Mouse (Mus musculus) heart, embryonic 15.5 days (tissue): ENCODE measurements around the gene Plxnb2. TPM values are rescaled to one million over a fixed set of nuclear protein-coding genes. Genes with fewer than 3 reads are reported as not detected.

Experiments used
- ATAC-seq: fragments of 200-750 bp; cut with Nextera tagmentation; replicated peaks from 2 replicates; pipeline ENCODE4 v1.8.0; 2017; ENCODE audit warnings: low read depth, moderate TSS enrichment; ENCODE audit not compliant: insufficient number of reproducible peaks, insufficient read depth, low FRiP score
- H3K27ac ChIP-seq: fragments of 300-500 bp; sonication (generic); 2 replicates; pipeline ENCODE4 v1.5.1; 2015; ENCODE audit warnings: mild to moderate bottlenecking, inconsistent platforms
- H3K27me3 ChIP-seq: fragments of 300-500 bp; sonication (generic); 2 replicates; pipeline ENCODE4 v1.6.1; 2015; ENCODE audit warnings: inconsistent platforms
- H3K36me3 ChIP-seq: fragments of 300-500 bp; sonication (generic); 2 replicates; pipeline ENCODE4 v1.6.1; 2015; ENCODE audit warnings: mild to moderate bottlenecking, inconsistent platforms
- H3K4me1 ChIP-seq: fragments of 300-500 bp; sonication (generic); replicated peaks from 2 replicates; pipeline ENCODE4 v1.6.1; 2015; ENCODE audit warnings: inconsistent platforms
- H3K4me2 ChIP-seq: fragments of 300-500 bp; sonication (generic); 2 replicates; pipeline ENCODE4 v1.6.1; 2015; ENCODE audit warnings: inconsistent platforms, mild to moderate bottlenecking, moderate library complexity
- H3K4me3 ChIP-seq: fragments of 300-500 bp; sonication (generic); 2 replicates; pipeline ENCODE4 v1.5.1; 2015; ENCODE audit warnings: mild to moderate bottlenecking, inconsistent platforms
- H3K9ac ChIP-seq: fragments of 300-500 bp; sonication (generic); 2 replicates; pipeline ENCODE4 v1.6.1; 2015; ENCODE audit warnings: mild to moderate bottlenecking, inconsistent platforms
- H3K9me3 ChIP-seq: fragments of 300-500 bp; sonication (generic); replicated peaks from 2 replicates; pipeline ENCODE4 v1.6.1; 2016; ENCODE audit warnings: inconsistent platforms
- WGBS: fragments of 180-500 bp; shearing (Covaris S2); methylation state at CpG from one replicate; pipeline ENCODE4 v1.1.7; 2015; ENCODE audit warnings: mixed read lengths; 5-methylcytosine and 5-hydroxymethylcytosine counted together
- polyA plus RNA-seq: library from polyadenylated mRNA; unstranded; fragments of >200 nt; fragmentation: Nextera tagmentation; extraction: Ambion mirVana; gene quantifications from 2 replicates; pipeline ENCODE4 v1.2.1, GENCODE M21; 2015

Gene Plxnb2
- polyA plus RNA-seq, 1 experiment from 2014 or later, result 76.5 TPM

DNA sequence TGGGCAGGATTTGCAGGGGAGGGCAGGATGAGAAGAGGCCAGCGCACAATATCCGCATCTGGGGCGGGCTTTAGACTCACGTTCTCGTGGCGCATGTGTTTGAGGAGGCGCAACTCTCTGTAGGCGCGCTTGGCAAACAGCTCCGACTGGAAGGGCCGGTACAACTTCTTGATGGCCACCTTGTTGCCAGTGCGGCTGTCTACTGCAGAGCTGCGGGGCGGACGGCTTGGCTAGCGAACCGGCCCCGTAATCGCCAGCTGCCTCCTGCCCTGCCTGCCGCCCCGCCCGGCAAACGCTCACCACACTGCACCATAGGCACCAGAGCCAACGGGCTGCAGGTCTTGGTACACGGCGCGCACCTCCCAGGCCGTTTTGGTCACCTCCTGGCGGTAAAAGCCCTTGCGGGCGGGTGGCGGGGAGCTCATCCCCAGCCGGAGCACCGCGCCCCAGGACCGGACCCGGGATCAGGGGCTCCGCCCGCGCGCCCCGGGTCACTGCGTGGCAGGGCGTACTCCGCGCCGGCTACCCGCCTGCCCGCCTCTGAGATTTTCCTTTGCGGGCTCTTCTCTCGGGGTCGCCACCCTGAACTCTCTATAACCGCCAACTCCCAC, 40.4 kb downstream of the Plxnb2 start:
- WGBS, result under 1% methylated on average over 53 of the region's 53 CpGs
- Histone ChIP-seq H3K4me1 (peaks cover 34% of the 10 kb centered on the region), H3K9ac (peak overlapping the region; percentile 61), H3K27ac (0 out of 2 replicates have a peak overlapping the region, but pooled peaks have one; percentile 30), H3K9me3 (no peaks in the 10 kb centered on the region), H3K36me3 (no peaks in the 10 kb centered on the region), H3K27me3 (peaks cover 56% of the 10 kb centered on the region), H3K4me2 (peak overlapping the region; percentile 98), H3K4me3 (peak overlapping the region; percentile 63)
- peak; percentile 12; the same call in 1 of the 2 replicates for ATAC-seq

DNA sequence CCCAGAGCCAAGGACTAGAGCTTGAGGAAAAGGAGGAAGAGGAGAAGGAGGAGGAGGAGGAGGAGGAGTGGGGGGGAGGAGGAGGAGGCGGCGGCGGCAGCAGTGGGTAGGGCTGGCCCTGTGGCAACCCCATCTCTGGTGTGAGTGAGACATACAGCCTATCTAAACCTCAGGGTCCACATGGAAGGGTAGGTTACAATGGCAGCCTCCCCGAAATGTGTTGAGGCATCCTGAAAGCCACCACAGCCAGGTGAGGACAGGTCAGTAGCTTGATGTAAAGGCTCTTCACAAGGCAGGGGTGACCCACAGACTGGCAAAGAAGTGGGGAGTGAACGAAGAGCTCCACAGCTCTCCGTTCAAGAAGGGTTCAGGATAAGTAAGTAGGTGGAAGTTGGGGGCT, 42.1 kb downstream of the Plxnb2 start:
- no peaks in the 10 kb centered on the region for H3K9me3 ChIP-seq
- WGBS, result 90% methylated on average over 6 of the region's 6 CpGs
- H3K36me3 ChIP-seq, result no peaks in the 10 kb centered on the region
- no peak for ATAC-seq
- no peak overlapping the region for H3K27ac ChIP-seq
- peaks cover 34% of the 10 kb centered on the region for H3K4me1 ChIP-seq
- no peak overlapping the region for H3K9ac ChIP-seq
- H3K4me2 ChIP-seq, result no peak overlapping the region
- peaks cover 42% of the 10 kb centered on the region for H3K27me3 ChIP-seq
- no peak overlapping the region for H3K4me3 ChIP-seq

DNA sequence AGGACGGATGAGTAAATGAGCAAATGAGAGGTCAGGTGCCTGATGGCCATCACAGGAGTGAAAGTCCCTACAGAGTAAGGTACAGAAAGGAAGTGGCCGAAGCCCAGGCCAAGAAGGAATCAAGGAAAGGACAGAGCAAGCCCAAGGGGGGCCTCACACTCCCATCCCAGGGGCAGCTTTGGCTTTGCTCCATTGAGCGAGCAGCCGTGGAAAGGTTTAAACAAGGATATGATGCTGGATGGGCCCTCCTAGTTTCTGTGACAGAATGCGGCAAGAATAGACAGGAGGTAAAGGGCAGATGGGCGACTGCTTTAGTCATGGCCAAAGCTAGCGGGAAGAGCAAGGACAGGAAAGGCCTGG, 42.6 kb downstream of the Plxnb2 start:
- Histone ChIP-seq H3K27me3 (peaks cover 38% of the 10 kb centered on the region), H3K36me3 (no peaks in the 10 kb centered on the region), H3K4me1 (peaks cover 34% of the 10 kb centered on the region), H3K4me2 (0 out of 2 replicates have a peak overlapping the region, but pooled peaks have one; percentile 48), H3K27ac (no peak overlapping the region), H3K4me3 (no peak overlapping the region), H3K9me3 (no peaks in the 10 kb centered on the region), H3K9ac (no peak overlapping the region)
- 80% methylated on average over 7 of the region's 7 CpGs for WGBS
- no peak for ATAC-seq

DNA sequence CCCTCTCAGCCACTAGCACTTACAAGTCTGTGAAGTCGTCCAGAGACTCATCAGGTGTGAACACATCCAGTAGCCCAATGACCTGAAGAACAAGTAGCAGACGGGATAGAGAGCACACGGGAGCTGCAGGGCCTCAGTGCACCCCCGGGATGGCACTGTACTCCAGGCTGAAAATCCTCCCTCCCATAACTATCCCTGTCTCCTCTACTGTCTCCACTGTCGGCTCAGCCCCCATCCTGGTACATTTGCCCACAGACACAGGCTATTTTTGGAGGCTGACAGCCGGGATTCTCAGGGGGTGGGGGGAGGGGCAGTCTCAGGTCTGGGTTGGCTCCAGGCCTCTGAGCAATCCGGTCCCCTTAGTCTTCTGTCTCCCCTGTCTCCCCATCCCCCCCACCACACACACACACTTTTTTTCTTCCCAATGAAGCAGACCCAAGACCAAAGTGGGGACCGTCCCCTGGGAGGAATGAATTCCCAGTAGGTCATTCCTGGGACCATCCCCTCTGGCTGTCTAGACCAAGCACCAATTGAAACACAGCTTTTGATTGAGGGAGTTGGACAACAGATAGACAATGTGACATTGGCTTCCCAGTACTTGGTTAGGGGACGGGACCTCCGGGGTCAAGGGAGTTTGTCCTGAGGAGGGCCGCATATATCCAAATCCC, 43.1 kb downstream of the Plxnb2 start:
- H3K9ac ChIP-seq, result peak overlapping the region; percentile 25; the same call in 1 of the 2 replicates
- peaks cover 35% of the 10 kb centered on the region for H3K27me3 ChIP-seq
- H3K9me3 ChIP-seq, result no peaks in the 10 kb centered on the region
- no peaks in the 10 kb centered on the region for H3K36me3 ChIP-seq
- H3K4me1 ChIP-seq, result peaks cover 34% of the 10 kb centered on the region
- H3K4me3 ChIP-seq, result peak overlapping the region; percentile 13; the same call in 1 of the 2 replicates
- WGBS, result 53% methylated on average over 11 of the region's 11 CpGs
- peak overlapping the region; percentile 23; the same call in 1 of the 2 replicates for H3K27ac ChIP-seq
- ATAC-seq, result peak; percentile 44
- peak overlapping the region; percentile 48 for H3K4me2 ChIP-seq

DNA sequence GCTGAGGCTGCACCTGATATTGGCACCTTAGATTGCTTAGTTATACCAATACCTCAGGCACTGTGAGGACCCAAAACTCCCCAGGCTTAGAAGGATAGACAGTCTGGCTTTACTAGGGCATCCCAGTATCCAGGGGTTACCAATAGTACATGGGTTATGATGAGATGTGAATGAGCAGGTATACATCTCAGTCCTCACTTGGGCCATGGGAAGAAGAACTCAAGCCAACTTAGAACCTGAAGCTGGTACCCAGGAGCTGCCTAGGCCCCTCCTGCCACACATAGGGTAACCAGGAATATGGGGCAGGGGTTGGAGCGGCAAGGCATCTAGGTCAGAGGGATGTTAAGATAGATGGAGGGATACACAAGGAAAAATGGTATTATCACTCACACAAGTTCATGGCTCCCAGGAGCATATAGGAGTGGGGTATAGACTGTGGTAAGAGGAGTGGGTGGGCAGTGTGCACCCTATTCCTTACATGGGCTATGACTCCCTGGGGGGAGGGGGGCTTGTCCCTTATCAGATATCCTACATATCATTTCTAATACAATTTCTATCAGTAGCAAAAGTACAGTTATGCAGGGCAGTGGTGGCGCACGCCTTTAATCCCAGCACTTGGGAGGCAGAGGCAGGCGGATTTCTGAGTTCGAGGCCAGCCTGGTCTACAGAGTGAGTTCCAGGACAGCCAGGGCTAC, 44.0 kb downstream of the Plxnb2 start:
- WGBS, result 94% methylated on average over 5 of the region's 5 CpGs
- no peaks in the 10 kb centered on the region for H3K36me3 ChIP-seq
- no peak overlapping the region for H3K4me2 ChIP-seq
- H3K4me1 ChIP-seq, result peaks cover 34% of the 10 kb centered on the region
- ATAC-seq, result no peak
- peaks cover 26% of the 10 kb centered on the region for H3K27me3 ChIP-seq
- no peak overlapping the region for H3K4me3 ChIP-seq
- H3K27ac ChIP-seq, result no peak overlapping the region
- H3K9ac ChIP-seq, result no peak overlapping the region
- H3K9me3 ChIP-seq, result no peaks in the 10 kb centered on the region

DNA sequence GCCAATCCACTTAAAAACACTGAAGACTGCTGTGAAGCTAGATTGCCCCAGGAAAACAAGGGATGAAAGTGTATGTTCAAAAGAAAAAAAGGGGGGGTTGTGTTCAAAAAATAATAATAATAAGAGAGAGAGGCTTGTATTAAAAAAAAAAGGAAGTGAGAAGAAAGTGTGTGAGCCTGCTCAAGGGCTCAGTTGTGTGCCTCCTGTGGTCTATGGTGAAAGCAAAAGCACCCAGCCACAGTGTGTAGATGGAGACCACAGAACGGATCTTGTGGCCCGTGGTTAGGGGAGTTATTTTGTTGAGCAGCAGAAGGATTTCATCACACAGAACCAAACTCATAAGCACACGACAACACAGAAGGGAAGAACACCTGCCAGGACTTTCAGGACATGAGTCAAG, 49.3 kb downstream of the Plxnb2 start:
- no peaks in the 10 kb centered on the region for H3K36me3 ChIP-seq
- WGBS, result 70% methylated on average over 3 of the region's 3 CpGs
- ATAC-seq, result no peak
- H3K4me2 ChIP-seq, result no peak overlapping the region
- no peak overlapping the region for H3K9ac ChIP-seq
- H3K4me1 ChIP-seq, result peaks cover 15% of the 10 kb centered on the region
- no peaks in the 10 kb centered on the region for H3K9me3 ChIP-seq
- H3K27me3 ChIP-seq, result no peaks in the 10 kb centered on the region
- H3K27ac ChIP-seq, result no peak overlapping the region
- no peak overlapping the region for H3K4me3 ChIP-seq

DNA sequence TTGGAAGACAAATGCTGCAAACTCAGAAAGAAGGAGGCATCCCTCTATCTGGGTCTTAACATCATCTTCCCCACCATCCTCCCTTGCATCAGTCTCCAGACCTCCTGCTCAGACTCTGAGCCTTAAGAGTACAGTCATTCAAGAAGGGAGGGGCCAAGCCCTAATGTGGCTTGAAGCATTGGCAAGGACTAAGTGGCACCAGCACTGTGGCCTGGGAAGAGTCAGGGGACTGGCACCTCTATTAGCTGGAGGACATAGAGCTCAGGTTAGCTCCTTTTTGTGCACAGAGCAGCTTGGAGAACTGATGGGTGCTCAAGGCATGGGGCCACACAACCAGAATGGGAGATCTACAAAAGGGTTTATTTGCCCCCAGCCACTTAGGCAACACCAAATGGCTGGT, 50.3 kb downstream of the Plxnb2 start:
- H3K4me1 ChIP-seq, result peaks cover 15% of the 10 kb centered on the region
- H3K27ac ChIP-seq, result no peak overlapping the region
- no peaks in the 10 kb centered on the region for H3K27me3 ChIP-seq
- H3K9me3 ChIP-seq, result no peaks in the 10 kb centered on the region
- ATAC-seq, result no peak
- no peak overlapping the region for H3K9ac ChIP-seq
- no peaks in the 10 kb centered on the region for H3K36me3 ChIP-seq
- H3K4me3 ChIP-seq, result no peak overlapping the region
- no peak overlapping the region for H3K4me2 ChIP-seq

DNA sequence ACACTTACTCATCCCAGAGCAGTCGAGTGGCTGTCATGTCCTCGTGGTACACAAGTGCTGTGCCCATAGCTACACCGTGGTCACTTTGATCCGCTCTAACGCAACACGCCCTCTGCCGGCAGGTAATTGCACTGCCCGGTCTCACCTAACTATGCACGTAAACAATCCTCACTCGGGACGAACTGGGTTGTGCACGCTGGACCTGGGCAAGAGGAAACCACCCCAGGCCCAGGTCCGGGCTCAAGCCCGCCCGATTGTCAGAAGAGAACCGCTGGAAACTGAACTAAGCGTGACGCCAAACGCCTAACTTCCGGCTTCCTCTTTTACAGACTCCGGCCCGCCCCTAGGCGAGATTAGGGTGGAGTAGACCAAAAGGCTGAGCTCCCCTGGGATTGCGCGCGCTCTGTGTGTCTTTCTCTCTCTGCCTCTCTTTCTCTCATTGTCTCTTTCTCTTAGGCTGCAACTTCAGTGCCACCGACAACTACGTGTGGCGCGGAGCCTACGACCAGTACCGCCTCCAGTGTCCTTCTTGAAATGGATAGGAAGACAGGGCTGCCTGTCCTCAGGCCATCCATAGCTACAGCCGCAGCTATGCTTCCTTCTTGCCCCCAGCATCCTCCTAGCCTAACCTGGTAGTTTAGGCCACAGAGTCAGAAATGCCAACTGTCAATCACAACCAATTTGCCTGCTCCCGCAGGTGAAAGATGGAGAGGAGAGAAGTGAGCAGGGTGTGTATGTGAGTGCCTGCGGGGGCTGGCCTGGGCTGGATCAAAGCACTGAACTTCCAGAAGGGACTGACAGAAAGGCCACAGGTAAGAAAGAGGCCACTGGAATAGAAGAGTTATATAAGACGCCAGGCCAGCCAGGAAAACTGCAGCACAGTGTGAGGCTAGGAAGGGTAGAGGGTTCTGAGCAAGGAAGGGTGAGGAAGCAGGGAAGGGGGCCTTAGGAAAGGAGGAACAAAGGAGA, 51.9 kb downstream of the Plxnb2 start, which contains the start of gene Hdac10:
Hdac10 (minus strand) TSS at position 319 of the 969 bp plus-strand sequence.
- H3K4me3 ChIP-seq, result peak within 1 kb of the TSS; percentile 84
- peak within 1 kb of the TSS; percentile 78 for H3K9ac ChIP-seq
- no peaks in the 10 kb centered on the region for H3K27me3 ChIP-seq
- peaks cover 8% of the 10 kb centered on the region; the same call in 1 of the 2 replicates for H3K36me3 ChIP-seq
- peak within 1 kb of the TSS; percentile 93 for H3K4me2 ChIP-seq
- ATAC-seq, result peak; percentile 79
- H3K27ac ChIP-seq, result peak within 1 kb of the TSS; percentile 89
- no peaks in the 10 kb centered on the region for H3K9me3 ChIP-seq
- 3% methylated on average over 36 of the region's 36 CpGs for WGBS
- peaks cover 18% of the 10 kb centered on the region for H3K4me1 ChIP-seq

DNA sequence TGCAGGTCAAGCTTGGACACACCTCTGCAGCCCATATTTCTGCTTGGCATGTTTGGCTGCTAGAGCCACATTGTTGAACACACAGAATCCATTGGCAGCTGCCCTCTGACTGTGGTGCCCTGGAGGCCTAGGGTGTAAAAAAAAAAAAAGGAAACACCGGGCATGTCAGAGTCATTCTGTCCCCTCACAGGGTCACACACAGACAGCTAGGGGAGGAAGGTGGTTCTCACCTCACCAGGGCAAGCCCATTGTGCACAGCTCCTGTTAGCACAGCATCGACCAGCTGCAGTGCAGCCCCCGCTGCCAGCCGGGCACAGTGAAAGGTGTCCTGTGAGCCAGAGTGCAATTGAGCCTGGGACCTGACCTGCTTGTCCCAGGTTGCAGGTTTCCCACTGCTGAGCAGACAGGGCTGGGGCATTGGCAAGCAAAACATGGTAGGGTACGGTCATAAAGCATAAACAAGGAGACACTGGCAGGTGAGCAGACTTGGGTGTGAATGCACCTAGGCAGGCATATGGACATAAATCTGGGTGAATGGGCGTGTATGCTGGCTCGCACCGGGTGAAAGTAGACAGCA, 53.1 kb downstream of the Plxnb2 start:
- Histone ChIP-seq H3K27me3 (no peaks in the 10 kb centered on the region), H3K4me2 (peak overlapping the region; percentile 93), H3K27ac (no peak overlapping the region), H3K4me1 (peaks cover 25% of the 10 kb centered on the region), H3K4me3 (peak overlapping the region; percentile 84), H3K9ac (peak overlapping the region; percentile 78), H3K9me3 (no peaks in the 10 kb centered on the region), H3K36me3 (peaks cover 8% of the 10 kb centered on the region; the same call in 1 of the 2 replicates)
- ATAC-seq, result no peak
- WGBS, result 81% methylated on average over 8 of the region's 8 CpGs

DNA sequence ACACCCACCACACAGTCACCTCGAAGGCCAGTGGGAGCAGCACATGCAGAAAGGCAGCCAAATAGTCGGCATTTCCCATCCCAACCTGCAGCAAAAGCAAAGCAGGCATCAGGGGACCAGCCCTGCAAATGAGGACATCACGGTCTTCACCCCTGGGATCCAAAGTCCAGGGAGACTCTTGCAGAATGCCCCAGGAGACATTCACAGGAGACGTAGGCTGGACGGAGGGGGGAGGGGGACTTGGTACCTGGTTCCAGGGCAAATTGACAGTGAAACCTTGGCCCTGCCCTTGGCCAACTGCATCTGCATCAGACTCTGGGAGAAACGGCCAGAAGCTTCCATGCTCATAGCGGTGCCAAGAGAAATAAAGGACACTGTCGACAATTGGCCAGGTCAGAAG, 54.0 kb downstream of the Plxnb2 start:
- Histone ChIP-seq H3K27ac (no peak overlapping the region), H3K36me3 (peaks cover 8% of the 10 kb centered on the region; the same call in 1 of the 2 replicates), H3K9me3 (no peaks in the 10 kb centered on the region), H3K4me1 (peaks cover 33% of the 10 kb centered on the region), H3K4me3 (no peak overlapping the region), H3K9ac (no peak overlapping the region), H3K4me2 (no peak overlapping the region), H3K27me3 (no peaks in the 10 kb centered on the region)
- no peak for ATAC-seq
- WGBS, result 86% methylated on average over 8 of the region's 8 CpGs
